Mouse (Mus musculus): ENCODE measurements around the gene Ccnl2. TPM values are rescaled to one million over a fixed set of nuclear protein-coding genes. Genes with fewer than 3 reads are reported as not detected.

Gene Ccnl2
- 10 to 100 TPM; 58.0 to 71.0 TPM for total RNA-seq (2021)
- long read RNA-seq, experiment 1, full-length matches to known transcripts: 70 of 162 reads
- long read RNA-seq, experiment 1, partial matches to known transcripts: 19 of 162 reads
- long read RNA-seq, experiment 1, other reads (novel, unspliced or antisense): 73 of 162 reads
- long read RNA-seq, experiment 2, full-length matches to known transcripts: 75 of 162 reads
- long read RNA-seq, experiment 2, partial matches to known transcripts: 15 of 162 reads
- long read RNA-seq, experiment 2, other reads (novel, unspliced or antisense): 72 of 162 reads

- peak; percentile 86 to 94 for DNase-seq (ENCODE audit: low spot score in 2 of 2)
Observed at GRCm38 (mm10) chr4:155811929-155812664, at the start of gene Ccnl2. Gene Ccnl2 (plus strand): TSS chr4:155812489.

DNA sequence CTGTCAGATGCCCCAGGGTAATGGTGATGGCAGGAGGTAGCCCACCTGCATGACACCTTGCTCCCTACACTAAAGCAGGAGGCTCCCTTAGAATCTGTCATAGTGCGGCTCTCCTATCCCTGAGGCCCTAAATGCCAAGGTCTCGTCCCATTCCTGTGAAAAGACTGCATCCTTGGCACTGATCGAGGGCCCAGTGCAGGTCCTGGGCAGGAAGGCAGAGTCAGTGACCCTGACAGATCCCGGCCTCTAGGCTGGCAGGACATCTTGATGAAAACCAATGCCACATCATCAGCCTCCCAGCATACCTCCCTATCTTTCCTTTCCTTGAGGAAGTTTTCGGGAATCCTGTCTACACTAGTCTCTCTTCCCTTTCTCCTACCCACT lies 42.8 kb upstream of the Ccnl2 start:
- DNase-seq (ENCODE audit: low spot score in 2 of 2): no peak

DNA sequence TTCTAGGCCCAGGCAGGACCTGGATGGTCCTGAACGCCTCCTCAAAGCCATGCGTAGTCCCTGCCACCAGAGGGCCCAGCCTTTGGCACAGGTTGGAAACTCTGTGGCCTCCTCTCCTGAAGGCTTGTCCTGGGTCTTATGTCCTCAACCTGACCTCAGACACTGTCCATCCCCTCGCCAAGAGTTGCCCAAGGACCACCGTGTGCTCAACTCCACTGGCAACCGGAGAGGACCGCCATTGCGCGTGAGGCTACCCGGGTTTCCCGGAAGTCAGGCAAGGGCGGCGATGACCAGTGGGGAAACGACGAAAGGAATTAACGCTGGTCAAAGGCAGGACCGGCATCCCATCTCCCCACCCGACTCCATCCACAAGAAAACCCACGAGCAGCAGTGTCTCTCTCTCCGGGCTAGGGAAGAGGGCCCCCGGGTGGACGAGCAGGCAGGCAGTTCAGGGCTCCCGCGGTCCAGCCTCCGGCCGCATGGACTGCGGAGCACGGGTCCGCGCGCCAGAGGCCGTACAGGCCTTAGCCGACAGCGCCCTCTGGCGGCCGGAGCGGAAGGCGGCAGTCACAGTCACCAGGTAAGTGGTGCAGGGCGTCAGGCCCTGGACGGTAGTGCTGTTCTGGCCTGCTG lies 42.3 kb upstream of the Ccnl2 start:
- peak; percentile 91 to 92 for DNase-seq (ENCODE audit: low spot score in 2 of 2)

DNA sequence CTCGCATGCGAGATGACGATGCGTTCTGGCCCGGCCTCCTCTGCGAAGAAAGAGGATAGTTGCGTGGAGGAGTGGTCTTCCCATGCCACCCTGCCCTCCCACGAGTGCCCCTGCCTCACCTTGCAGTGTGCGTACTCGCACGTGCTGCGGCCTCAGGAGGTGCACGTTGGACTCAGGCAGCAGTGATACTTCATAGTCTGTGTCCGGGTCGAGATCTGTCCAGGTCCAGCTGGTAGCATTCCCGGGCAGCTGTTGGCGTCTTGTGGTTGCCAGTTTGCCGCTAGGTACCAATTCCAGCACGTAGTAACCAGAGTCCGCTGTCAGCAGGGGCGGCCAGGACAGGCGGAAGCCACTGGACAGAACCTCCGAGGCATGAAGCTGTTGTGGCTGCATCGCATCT lies 41.7 kb upstream of the Ccnl2 start:
- DNase-seq (ENCODE audit: low spot score in 2 of 2): peak in 1 of 2 experiments; percentile 59

GRCm38 (mm10) chr4:155771706-155772105 lies 40.6 kb upstream of the Ccnl2 start:
- DNase-seq (ENCODE audit: low spot score in 2 of 2): no peak

DNA sequence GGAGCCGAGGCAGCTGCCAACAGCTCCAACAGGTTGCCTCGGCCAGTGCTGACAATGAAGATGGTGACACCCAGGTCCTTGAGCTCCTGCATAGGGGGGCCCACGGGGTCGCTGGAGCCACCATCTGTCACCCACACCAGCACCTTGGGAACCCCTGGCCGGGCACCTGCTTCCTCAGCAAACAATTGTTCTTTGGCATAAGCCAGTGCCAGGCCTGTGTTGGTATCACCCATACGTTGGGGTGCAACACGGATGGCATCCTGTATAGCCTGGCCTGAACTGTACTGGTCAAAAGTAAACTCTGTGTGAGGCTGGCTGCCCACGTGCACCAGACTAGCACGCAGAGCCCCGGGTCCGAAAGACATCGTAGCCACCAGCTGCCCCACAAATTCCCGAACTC lies 39.5 kb upstream of the Ccnl2 start:
- no peak for DNase-seq (ENCODE audit: low spot score in 2 of 2)

DNA sequence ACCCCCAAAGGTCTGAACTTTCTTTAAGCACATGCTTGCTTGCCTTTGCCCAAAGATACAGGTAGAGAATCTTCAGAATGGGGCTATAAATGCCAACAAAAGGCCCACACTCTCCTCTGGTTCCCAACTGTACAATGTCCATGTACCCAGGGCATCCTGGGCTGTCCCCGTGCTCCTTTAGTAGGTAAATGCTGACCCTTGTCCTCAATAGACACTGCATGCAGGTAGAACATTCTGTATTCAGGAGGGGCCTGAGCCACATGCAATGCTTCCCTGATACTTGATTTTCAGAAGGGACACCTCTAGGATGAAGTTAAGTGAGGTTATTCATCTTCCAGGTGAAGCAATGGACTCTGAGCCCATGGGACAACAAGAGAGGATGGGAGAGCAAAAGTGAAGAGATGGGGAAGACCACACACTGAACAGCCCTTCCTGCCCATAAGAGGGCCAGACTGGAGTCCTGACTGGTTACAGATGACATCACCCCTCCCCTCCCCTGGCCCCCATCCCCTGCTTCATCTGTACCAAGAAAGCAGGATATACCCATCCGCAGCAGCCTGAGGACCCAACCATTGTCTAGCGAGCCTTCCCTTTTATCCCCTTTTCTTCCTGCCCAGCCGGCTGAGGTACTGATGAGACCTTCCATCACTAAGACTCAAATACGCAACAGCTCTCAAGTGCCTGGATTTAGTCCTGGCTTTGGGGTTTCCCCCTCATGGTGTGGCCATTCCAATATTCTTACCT lies 38.8 kb upstream of the Ccnl2 start:
- no peak for DNase-seq (ENCODE audit: low spot score in 2 of 2)

GRCm38 (mm10) chr4:155774280-155774754 lies 38.0 kb upstream of the Ccnl2 start, which contains the start of gene Vwa1:
Gene Vwa1 (minus strand): TSS chr4:155774698.
- peak; percentile 78 to 90 for DNase-seq (ENCODE audit: low spot score in 2 of 2)

GRCm38 (mm10) chr4:155774971-155775740 lies 37.1 kb upstream of the Ccnl2 start:
- peak in 1 of 2 experiments; percentile 73 for DNase-seq (ENCODE audit: low spot score in 2 of 2)

DNA sequence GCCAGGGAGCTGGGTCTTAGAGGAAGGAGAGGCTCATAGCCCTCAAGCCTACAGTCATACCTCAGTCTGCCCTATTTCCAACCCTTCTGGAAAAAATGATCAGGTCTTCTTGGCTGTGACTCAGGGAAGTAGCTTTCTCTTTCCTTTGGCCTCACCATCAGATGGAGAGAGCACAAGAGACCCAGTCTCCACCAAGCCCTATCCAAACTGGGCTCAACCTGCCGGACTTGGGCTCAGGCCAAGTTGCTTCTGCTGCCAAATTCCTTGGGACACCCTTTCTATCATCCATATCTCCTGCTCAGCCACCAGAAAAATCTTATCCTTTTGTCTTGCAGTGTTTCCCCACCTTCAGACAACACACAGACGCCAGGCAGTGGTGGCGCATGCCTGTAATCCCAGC lies 36.4 kb upstream of the Ccnl2 start:
- DNase-seq (ENCODE audit: low spot score in 2 of 2): no peak

- DNase-seq (ENCODE audit: low spot score in 2 of 2): no peak
Observed at GRCm38 (mm10) chr4:155776704-155777335, 35.5 kb upstream of the Ccnl2 start.

DNA sequence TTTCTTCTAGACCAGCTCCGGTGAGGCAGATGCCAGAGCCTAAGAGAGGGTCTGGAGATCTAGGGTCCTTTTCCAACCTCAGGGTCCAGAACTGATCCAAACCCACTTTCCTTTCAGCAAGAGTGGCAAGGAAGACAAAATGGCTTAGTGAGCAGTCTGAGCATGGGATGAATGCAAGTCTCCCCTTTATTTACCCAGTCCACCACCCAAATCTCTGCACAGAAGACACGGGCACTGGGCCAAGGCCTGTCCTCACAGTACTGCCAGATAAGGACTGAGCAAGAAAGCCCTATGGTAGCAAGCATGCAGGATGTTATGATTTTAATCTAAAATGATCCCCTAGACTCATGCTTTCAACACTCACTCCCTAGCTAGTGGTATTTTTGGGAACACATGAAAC lies 34.5 kb upstream of the Ccnl2 start:
- no peak for DNase-seq (ENCODE audit: low spot score in 2 of 2)

GRCm38 (mm10) chr4:155779498-155779897 lies 32.8 kb upstream of the Ccnl2 start:
- no peak for DNase-seq (ENCODE audit: low spot score in 2 of 2)

- peak; percentile 60 to 86 for DNase-seq (ENCODE audit: low spot score in 2 of 2)
Observed at GRCm38 (mm10) chr4:155780895-155781294, 31.4 kb upstream of the Ccnl2 start.

DNA sequence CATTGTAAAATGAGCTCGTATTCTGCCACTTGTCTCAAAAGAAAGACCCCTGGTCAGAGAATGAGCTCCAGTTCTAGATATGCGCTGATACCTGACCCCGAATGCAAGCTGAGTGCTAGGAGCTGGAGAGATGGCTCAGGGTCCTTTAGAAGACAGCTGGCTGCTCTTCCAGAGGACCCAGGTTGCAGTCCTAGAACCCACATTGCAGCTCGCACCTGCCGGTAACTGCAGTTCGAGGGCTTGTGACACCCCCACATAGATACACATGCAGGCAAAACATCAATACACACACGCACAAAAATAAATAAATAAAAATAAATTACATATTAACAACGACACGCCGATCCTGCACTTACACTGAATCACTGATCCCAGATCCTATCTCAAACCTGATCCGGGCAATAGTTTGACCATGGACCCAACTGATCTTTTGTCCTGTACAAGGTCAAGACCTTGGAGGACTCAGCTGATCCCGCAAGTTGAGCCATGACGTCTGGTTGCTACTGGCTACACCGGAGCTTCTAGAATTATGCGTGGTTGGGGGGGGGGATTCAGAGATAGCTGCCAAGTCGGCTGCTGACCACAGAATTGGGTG lies 28.7 kb upstream of the Ccnl2 start:
- DNase-seq (ENCODE audit: low spot score in 2 of 2): no peak

DNA sequence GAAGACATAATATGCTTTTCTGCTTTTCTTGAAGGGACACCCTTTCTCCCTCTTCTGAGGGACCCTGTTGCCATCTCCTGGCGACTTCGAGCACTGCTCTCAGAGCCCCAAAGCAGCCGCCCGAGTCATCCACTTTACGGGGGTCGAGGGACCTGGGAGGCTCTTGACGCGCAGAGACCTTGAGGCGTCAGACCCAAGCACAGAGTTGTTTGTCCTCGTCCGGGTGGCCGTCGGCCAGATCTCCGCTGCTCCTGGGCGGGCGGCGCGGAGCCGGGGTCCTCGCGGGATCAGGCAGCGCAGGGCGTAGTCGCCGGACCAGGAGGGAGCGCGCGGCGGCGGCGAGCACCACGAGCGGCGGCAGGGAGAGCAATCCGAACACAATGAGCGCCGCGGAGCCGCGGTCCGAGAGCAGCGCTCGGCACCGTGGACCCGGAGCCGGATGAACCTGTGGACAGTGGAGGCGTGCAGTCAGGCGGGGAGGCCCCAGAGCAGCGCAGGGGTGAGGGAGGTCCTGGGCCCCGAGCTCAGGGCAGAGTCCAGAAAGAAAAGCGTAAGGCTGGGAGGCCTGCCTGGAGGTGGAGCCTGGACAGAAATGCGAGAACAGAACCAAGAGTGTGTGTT lies 28.1 kb upstream of the Ccnl2 start:
- peak; percentile 74 to 85 for DNase-seq (ENCODE audit: low spot score in 2 of 2)

DNA sequence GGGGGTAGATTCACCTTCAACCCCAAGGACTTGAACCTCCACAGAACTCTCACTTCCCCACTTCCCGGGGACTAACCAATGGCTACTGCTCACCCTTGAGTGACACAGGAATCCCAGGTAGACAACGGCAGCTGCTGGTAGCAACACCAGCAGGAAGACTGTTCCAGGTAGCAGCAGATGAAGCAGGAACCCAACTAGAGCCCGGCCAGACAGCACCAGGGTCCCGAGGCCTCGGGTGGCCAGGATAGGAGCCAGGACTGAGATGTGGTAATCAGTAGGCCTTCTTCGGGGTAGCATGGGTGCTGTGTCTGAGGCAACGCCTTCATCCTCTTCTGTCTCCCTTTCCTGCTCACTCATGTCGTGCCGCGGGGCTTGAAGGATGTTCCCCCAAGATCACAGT lies 27.0 kb upstream of the Ccnl2 start:
- no peak for DNase-seq (ENCODE audit: low spot score in 2 of 2)

DNA sequence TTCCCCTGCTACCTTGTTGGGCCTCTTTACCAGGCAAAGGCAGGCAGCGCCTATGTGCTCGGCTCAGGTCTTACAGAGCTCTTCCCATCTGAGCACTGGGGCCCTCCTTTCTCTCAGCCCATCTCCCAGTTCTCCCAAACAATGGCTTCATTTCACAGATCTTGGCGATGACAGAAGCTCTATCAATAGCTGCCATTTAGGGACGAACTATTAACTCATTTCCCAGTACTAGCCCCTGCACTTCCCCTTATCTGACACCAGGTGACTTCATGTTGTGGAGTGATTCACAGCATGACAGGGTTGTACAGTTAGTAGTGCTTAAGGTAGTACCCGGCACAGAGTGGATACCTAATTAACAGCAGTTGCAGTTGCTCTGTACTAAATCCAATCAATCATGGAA lies 26.5 kb upstream of the Ccnl2 start, which contains the start of gene Tmem88b:
Gene Tmem88b (minus strand): TSS at position 56 of the 400 bp plus-strand sequence.
- no peak for DNase-seq (ENCODE audit: low spot score in 2 of 2)

DNA sequence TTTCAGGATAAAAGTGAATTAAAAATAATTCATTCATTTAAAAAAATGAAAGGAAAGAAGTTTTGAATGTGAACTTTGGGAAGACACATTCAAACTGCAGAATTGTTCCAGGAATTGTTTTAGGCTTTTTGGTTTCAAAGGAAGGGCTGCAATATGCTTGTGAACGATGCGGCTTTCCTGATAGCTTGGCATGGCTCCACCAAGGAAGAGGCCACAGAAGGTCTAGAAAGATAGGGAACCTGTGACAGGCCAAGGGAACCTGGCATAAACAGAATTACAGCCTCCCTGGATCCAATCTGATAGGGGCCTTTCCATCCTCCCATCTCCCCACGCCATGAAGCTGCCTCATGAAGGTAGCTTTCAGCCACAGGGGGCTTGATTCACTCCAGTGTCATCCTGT lies 24.0 kb upstream of the Ccnl2 start:
- DNase-seq (ENCODE audit: low spot score in 2 of 2): no peak
